Mouse (Mus musculus) induced T-regulatory cell, adult 2 months (primary cell): ENCODE results near the gene Zfp831.

Source experiments
- DNase-seq: peaks from one replicate; pipeline ENCODE4 v3.0.0-alpha.2; 2012; ENCODE audit warnings: low read depth

Zfp831 gene

DNA sequence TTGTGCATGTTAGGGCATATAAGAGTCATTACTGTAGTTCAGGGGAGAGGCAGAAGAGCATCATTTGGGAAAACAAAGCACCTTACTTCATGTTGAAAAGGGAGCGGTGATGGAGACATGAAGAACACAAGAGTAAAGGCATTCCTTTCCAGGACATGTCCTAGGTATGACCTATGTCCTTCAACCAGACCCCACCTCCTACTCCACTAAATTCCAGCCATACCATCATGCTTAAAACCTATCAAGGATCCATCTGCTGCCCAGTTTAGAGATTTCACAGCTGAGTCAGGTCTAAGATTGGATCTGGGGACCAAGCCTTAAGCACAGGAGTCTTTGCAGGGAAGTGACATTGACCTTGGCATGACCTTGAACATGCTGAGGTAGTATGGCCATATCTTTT lies 91.9 kb downstream of the Zfp831 start:
- no peak for DNase-seq

DNA sequence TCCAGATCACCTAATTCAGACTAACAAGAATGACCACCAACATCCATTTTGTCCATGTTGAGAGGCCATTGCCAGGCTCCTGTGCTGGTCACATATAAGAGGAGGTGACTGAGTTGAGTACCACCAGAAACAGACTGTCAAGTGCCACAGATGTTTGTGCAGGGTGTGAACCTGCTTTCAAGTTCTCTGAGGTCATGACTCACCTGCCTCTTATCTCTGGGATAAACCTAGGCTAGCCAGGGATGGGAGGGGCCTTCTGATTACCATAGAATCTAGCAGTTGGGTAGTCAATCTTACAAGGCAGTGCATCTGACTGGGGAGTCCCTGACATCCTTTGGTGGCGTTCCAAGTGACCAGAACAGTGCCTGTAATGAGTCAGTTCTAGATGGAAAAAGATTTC lies 103.8 kb downstream of the Zfp831 start:
- no peak for DNase-seq

DNA sequence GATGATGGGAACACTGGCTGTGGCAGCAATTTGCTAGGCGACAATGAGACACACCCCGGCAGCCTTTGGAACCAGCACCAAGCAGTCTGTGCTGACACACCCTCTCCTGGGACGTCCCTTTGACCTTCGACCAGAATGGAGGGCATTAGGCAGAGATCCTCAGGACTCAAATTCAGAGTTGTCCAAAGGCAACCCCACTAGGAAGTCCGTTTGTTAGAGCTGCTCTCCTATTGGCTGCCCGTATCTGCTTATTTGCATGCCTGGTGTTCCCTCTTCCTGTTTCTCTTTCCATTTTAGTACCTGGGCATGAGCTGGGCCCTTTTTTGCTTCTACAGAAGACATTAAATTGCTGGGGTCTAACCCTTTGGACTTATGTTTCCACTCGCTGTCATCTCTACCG lies 105.0 kb downstream of the Zfp831 start:
- peak; percentile 2 for DNase-seq

DNA sequence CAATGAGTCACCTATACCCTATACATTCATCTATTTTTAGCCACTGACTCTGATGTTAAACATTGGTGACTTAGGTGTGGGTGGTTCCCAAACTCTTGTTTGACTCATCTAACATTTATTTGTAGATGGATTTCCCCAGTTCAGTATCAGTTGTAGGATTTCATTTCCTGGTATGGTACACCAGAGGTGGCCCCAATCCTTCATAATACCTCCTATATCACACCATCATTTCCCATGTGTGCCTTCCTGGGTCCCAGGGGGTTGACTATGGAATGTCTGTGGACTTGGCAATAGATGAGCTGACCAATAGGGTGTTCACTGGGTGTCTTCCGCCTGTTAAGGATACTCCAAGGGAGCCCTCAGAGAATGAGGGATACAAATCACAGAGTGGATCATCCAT lies 109.9 kb downstream of the Zfp831 start:
- no peak for DNase-seq

DNA sequence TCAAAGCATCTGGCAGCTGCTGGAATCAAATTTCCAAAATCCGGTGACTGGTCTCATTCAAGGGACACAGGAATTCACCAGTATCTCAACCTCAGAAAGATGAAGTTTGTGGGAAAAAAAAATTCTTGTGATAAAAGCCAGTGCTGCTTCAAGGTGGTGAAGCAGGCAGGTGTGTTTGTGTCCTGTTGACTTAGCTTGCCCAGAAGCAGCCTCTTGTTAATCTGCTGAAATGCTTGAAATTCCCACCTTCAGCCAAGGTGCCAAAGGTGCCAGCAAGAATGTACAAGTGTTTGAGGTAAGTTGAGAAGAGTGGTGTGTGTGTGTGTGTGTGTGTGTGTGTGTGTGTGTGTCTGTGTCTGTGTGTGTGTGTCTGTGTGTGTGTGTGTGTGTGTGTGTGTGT lies 110.9 kb downstream of the Zfp831 start:
- DNase-seq = no peak

DNA sequence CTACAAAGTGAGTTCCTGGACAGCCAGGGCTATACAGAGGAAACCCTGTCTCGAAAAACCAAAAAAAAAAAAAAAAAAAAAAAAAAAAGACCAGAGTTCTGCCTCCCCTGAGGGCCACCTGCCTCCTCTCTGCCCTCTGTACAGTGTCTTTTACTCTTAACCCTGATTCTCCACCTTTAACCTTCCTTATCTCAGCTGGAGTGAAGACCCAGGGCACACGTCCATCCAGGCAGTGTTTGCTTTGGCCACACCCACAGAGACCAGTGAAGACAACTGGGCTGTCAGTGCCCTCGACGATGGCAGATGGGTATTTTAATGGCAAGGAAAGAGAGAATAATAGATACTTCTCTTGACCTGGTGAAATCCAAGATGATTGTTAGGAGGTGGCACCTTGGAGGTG lies 115.9 kb downstream of the Zfp831 start:
- DNase-seq = no peak
